Mouse (Mus musculus) pancreas, adult 10 weeks (tissue): ENCODE data around the gene Lrrc40. TPM values are rescaled to one million over a fixed set of nuclear protein-coding genes. Genes with fewer than 3 reads are reported as not detected.

Experiments used
- polyA plus RNA-seq: library from polyadenylated mRNA; stranded (reverse); fragments of 350-450 nt; fragmentation: Illumina TruSeq; extraction: RNeasy Lipid Tissue Mini Kit (QIAGEN cat#74804); gene quantifications from one replicate; pipeline ENCODE4 v1.2.3, GENCODE M21; 2015; ENCODE audit warnings: low read depth, low replicate concordance; ENCODE audit not compliant: insufficient read depth

The Lrrc40 gene
- 1.7 TPM for polyA plus RNA-seq

GRCm38 (mm10) chr3:158036329-158036988 is at the start of gene Lrrc40, which contains the start of gene Srsf11:
Gene Lrrc40 (plus strand): TSS chr3:158036662.
Gene Srsf11 (minus strand): TSS chr3:158036639.

Other genes with a start within 250 kb of the Lrrc40 start
- gene Cth, start 111.6 kb upstream of the Lrrc40 start, polyA plus RNA-seq: 12.7 TPM
- 6.8 TPM for gene Ankrd13c, start 89.4 kb upstream of the Lrrc40 start, polyA plus RNA-seq
- gene Srsf11, start within 50 bp of the Lrrc40 start, polyA plus RNA-seq: 79.2 TPM